ENCODE assay signal across 21 mouse cellular contexts in the genomic region with DNA sequence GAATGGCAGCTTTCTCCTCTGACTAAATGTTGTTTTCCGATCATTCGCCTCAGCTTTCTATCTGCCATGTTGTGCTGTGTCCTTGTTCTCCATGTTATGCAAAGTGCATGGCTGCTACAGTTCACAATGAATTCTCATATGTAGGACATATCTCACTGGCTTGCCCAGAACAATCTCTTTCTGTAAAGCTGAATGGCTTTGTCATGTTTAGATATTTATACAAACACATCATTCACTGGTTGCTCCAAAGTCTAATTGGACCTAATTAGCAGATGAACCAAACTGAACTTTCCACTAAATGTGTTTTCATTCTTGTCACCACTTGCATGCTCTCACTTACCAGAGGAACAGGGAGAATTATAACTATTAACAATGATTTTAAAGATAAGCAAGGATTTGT.
A peak's percentile ranks its signal among the peaks of the same experiment; 100 is the strongest.
DNase-seq lines count a peak whose midpoint lies in the region; ATAC-seq and TF ChIP-seq lines count a peak whose summit lies in the region.
"Had no signal": no experiment of that assay in that cellular context is flagged by ENCODE, and none has a peak within 500 bp of the region (broad histone marks: within the 10 kb centered on the region; RNA-seq: fewer than 3 reads in every experiment).

No protein-coding gene starts in this region.

- H3K27me3 ChIP-seq in forebrain, embryonic 14.5 days (replicated peaks; ENCODE audit: control insufficient read depth, insufficient read depth, low read length): no peaks in the 10 kb centered on the region
- no peaks in the 10 kb centered on the region for H3K27me3 ChIP-seq in forebrain, embryonic 10.5 days (ENCODE audit: poor library complexity, severe bottlenecking)
- H3K27me3 ChIP-seq: embryonic facial prominence, embryonic 12.5 days; forebrain, embryonic 13.5 days had no signal

- no peak for TF ChIP-seq CTCF in brain, embryonic 14.5 days (IDR thresholded peaks at IDR 0.05; ENCODE audit: borderline replicate concordance, extremely low read depth, insufficient read depth, insufficient read length)

- no peak overlapping the region for H3K27ac ChIP-seq in forebrain, embryonic 14.5 days (ENCODE audit: low read depth, low read length)
- H3K27ac ChIP-seq in forebrain, embryonic 10.5 days: no peak overlapping the region
- H3K27ac ChIP-seq: embryonic facial prominence, embryonic 12.5 days; forebrain, embryonic 13.5 days had no signal

- H3K36me3 ChIP-seq in forebrain, embryonic 14.5 days (ENCODE audit: control insufficient read depth, insufficient read depth, low read length): no peaks in the 10 kb centered on the region
- H3K36me3 ChIP-seq in forebrain, embryonic 10.5 days (replicated peaks): no peaks in the 10 kb centered on the region
- H3K36me3 ChIP-seq: embryonic facial prominence, embryonic 12.5 days had no signal

- no peaks in the 10 kb centered on the region for H3K9me3 ChIP-seq in forebrain, embryonic 14.5 days (replicated peaks; ENCODE audit: control insufficient read depth, low read length)
- H3K9me3 ChIP-seq in forebrain, embryonic 10.5 days: no peaks in the 10 kb centered on the region
- H3K9me3 ChIP-seq: embryonic facial prominence, embryonic 12.5 days; forebrain, embryonic 13.5 days had no signal

- no peak overlapping the region for H3K4me3 ChIP-seq in forebrain, embryonic 14.5 days (ENCODE audit: low read depth, low read length)
- H3K4me3 ChIP-seq in forebrain, embryonic 10.5 days: no peak overlapping the region
- H3K4me3 ChIP-seq: embryonic facial prominence, embryonic 12.5 days; forebrain, embryonic 13.5 days had no signal

- peak; percentile 17 for DNase-seq in forebrain, embryonic 14.5 days (ENCODE audit: low spot score)
- no peak for DNase-seq in forebrain, embryonic 10.5 days (ENCODE audit: extremely low spot score, low spot score)
- peak; percentile 25 for DNase-seq in brain, embryonic 14.5 days (ENCODE audit: low read depth)
- DNase-seq in retina, postnatal 1 day: peak; percentile 90
- DNase-seq in adrenal gland, adult (ENCODE audit: inconsistent age in 2 of 2, low spot score in 1 of 2): no peak
- DNase-seq in cerebellum, adult 9-10 months: no peak
- DNase-seq: adrenal gland, adult 2 months; adrenal gland, postnatal 10 days; adrenal gland, postnatal 25 days; cerebellum, adult 11-12 months; cerebellum, adult 2 months; cerebellum, adult 9-11 months; cerebellum, postnatal 14 days; cerebellum, postnatal 36 days; embryo, embryonic 11 days; forebrain, postnatal 0 days had no signal

- ATAC-seq in forebrain, embryonic 14.5 days: no peak
- no peak for ATAC-seq in monocyte, adult 5-6 weeks (replicated peaks; ENCODE audit: insufficient number of reproducible peaks, low FRiP score, low TSS enrichment, poor library complexity, severe bottlenecking)
- ATAC-seq: activated CD4-positive, CD25-positive, alpha-beta regulatory T cell, adult 4 months; forebrain, embryonic 13.5 days; forebrain, postnatal 0 days; Patski had no signal

- no peak for TF ChIP-seq POLR2A in brain, embryonic 14.5 days (IDR thresholded peaks at IDR 0.05; ENCODE audit: borderline replicate concordance, extremely low read depth, insufficient read depth, insufficient read length, poor library complexity, severe bottlenecking)

- H3K4me2 ChIP-seq in forebrain, embryonic 14.5 days (ENCODE audit: low read length): no peak overlapping the region
- H3K4me2 ChIP-seq: embryonic facial prominence, embryonic 12.5 days; forebrain, embryonic 13.5 days had no signal

- H3K4me1 ChIP-seq in forebrain, embryonic 14.5 days (ENCODE audit: control insufficient read depth, insufficient read depth, low read length): no peaks in the 10 kb centered on the region
- H3K4me1 ChIP-seq in forebrain, embryonic 10.5 days: no peaks in the 10 kb centered on the region
- H3K4me1 ChIP-seq: embryonic facial prominence, embryonic 12.5 days; forebrain, embryonic 13.5 days had no signal

- 45% methylated on average over 2 of the region's 2 CpGs for WGBS in forebrain, embryonic 14.5 days
- 93% methylated on average over 2 of the region's 2 CpGs for WGBS in forebrain, embryonic 10.5 days

- H3K9ac ChIP-seq in forebrain, embryonic 14.5 days (ENCODE audit: low read length): no peak overlapping the region
- H3K9ac ChIP-seq: embryonic facial prominence, embryonic 12.5 days; forebrain, embryonic 13.5 days; forebrain, postnatal 0 days had no signal

Comparison
In these comparisons a context has a peak if more than half of its experiments do, and no peak if none do; other contexts are left out.
1. DNase-seq: peak in forebrain, embryonic 14.5 days (single experiment), brain, embryonic 14.5 days (single experiment) and retina, postnatal 1 day (single experiment); none in forebrain, embryonic 10.5 days (single experiment), adrenal gland, adult (0 of 2) and cerebellum, adult 9-10 months (single experiment).